Mouse (Mus musculus): ENCODE measurements around the gene Arid2. TPM values are rescaled to one million over a fixed set of nuclear protein-coding genes. Genes with fewer than 3 reads are reported as not detected.

Gene Arid2
- total RNA-seq, 2 experiments from 2014 or later = 43.7 to 46.0 TPM

- DNase-seq (ENCODE audit: low spot score in 2 of 2) = no peak
Observed at GRCm38 (mm10) chr15:96342097-96342496, 54.8 kb downstream of the Arid2 start.

DNA sequence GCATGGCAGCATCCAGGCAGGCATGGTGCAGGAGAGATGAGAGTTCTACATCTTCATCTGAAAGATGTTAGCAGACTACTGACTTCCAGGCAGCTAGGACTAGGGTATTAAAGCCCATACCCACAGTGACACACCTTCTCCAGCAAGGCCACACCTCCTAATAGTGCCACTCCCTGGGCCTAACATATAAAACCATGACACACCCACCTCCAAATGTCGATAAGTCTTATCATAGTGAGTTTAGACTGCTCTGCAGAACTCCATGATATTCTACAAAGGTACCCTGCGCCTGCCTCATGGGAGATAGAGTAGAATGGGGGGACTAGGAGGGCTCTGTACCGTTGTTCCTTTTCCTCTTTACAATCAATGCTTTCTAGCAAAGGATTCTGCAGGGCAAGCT, 55.6 kb downstream of the Arid2 start:
- DNase-seq (ENCODE audit: low spot score in 2 of 2) = no peak

GRCm38 (mm10) chr15:96344591-96345285, 57.4 kb downstream of the Arid2 start:
- no peak for DNase-seq (ENCODE audit: low spot score in 2 of 2)

GRCm38 (mm10) chr15:96345312-96345849, 58.1 kb downstream of the Arid2 start:
- DNase-seq (ENCODE audit: low spot score in 2 of 2) = no peak

DNA sequence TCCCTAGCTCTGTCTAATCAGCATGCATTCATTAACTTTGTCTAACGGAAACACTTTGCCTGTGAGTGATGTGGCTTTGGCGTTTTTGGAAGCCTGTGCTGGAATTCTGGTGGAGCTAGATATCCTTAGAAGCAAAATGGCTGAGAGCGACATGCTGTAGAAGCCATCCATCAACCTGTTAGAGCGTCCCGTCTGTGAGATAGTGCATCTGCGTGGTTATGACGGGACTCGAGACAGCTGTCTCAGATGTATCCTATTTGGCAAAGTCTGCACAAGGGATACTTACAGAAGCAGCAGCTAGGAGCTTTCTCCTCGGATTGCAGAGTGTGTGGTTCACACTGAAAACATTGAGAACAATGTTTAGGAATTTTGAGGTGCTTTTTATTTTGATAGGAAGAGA, 64.1 kb downstream of the Arid2 start:
- no peak for DNase-seq (ENCODE audit: low spot score in 2 of 2)

DNA sequence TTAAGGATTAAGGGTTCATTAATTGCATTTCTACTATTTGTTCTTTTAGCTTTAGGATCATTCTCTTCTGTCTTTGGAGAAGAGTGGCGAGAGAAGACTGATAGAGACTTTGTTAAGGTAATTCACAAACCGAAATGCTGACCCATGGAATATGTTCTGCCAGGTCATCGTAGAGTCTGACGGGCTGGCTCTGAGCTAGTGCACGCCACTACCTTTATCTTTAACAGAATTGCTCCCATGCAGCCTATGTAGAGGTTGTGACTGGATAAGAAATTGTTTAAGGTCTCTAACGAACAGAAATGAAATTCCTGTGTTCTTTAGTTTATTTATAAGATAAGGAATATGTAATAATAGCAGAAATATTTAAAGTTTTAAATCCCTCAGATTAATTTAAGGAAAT, 71.6 kb downstream of the Arid2 start:
- no peak for DNase-seq (ENCODE audit: low spot score in 2 of 2)

DNA sequence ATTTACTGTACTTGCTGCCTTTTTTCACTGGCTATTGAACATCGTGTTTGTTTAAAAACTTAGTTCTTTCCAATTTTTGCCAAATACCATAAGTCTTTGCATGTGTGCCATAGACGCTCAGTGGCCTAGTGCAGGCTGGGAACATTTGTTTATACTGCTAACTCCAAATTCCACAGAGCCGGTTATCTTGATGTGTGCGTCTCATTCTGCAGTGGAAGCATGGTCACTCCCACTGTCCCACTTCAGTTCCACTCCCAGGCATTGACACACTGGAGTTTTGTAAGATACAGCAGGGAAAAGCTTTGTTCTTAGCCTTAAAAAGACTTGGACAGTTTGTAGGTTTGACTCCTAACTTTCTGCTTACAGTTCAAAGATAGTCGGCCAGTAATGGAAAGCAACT, 73.3 kb downstream of the Arid2 start:
- DNase-seq (ENCODE audit: low spot score in 2 of 2) = no peak

DNA sequence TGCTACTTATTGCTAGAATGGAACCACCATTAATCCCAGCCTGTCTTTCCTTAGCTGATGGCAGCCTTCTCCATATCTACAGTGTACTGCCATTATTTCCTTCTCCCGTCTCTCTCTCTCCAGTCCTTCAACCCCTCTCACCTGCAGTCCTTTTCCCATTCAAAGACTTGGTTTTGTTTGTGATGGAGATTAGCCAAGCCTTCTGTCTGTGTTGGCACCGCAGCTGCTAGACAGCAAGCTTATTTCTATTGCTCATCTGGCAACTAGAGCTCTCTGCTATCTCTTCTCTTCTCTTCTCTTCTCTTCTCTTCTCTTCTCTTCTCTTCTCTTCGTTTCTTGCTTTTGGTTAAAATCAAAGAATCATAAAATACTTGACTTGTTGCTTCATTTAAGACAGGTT, 78.0 kb downstream of the Arid2 start:
- no peak for DNase-seq (ENCODE audit: low spot score in 2 of 2)

GRCm38 (mm10) chr15:96366176-96366963, 79.1 kb downstream of the Arid2 start:
- no peak for DNase-seq (ENCODE audit: low spot score in 2 of 2)

- DNase-seq (ENCODE audit: low spot score in 2 of 2) = no peak
Observed at GRCm38 (mm10) chr15:96371311-96371710, 84.0 kb downstream of the Arid2 start.

- no peak for DNase-seq (ENCODE audit: low spot score in 2 of 2)
Observed at GRCm38 (mm10) chr15:96372628-96373027, 85.3 kb downstream of the Arid2 start.

DNA sequence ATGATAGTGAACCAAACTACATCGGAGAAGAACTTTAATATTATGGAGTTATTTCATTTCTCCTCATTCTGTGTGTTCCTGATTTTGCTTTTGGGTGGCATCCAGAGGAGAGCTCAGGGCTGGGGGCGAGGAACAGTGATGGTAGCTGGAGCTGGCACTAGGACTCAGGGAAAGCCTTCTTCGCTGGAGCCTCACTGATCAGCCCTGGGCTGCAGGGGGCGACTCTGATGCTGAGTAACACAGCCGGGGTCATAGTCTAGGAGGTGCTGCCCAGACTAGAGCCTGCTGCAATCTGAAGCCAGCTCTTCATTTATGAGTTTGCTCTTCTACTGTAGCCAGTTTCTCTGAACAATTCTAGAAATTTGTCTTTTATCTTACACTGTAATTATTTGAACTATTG, 85.8 kb downstream of the Arid2 start:
- DNase-seq (ENCODE audit: low spot score in 2 of 2) = no peak

- no peak for DNase-seq (ENCODE audit: low spot score in 2 of 2)
Observed at GRCm38 (mm10) chr15:96376214-96376613, 88.9 kb downstream of the Arid2 start.

DNA sequence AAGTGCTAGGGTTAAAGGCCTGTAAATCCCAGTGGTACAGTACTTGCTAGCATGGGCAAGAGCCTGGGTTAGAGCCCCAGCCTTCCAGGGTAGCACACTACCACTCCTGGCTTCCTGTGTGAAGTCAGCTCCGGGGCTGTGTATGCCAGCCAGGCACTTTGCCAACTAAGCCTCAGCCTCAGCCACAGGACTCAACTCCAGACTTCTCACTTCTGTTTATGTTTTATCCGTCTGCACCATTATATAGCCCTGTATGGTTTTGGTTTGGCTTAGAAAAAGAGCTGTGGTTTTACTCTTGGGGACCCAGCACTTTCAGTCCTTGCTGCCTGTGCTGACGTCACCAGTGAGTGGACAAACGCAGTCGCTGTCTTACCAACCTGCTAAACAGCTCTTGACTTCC, 89.9 kb downstream of the Arid2 start:
- no peak for DNase-seq (ENCODE audit: low spot score in 2 of 2)

GRCm38 (mm10) chr15:96377701-96378100, 90.4 kb downstream of the Arid2 start:
- DNase-seq (ENCODE audit: low spot score in 2 of 2) = no peak

DNA sequence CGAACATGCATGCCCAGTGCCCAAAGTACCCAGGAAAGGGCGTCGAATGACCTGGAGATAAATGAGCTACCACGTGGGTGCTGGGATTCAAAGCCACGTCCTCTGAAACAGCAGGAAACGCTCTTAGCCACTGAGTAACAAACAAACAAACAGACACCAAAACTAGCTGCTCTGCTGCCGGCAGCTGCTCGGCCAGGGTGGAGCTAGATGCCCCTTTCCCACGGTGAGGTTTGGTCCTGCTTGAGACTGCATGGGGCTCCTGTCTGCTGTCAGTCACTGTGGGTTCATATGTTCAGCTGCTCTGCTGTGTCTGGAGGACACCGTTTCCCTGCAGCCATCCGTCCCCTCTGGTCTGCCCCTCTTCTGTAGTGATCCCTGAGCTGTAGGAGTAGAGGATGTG, 94.9 kb downstream of the Arid2 start:
- no peak for DNase-seq (ENCODE audit: low spot score in 2 of 2)

- DNase-seq (ENCODE audit: low spot score in 2 of 2) = no peak
Observed at GRCm38 (mm10) chr15:96388565-96388964, 101.2 kb downstream of the Arid2 start.

- no peak for DNase-seq (ENCODE audit: low spot score in 2 of 2)
Observed at GRCm38 (mm10) chr15:96392878-96393277, 105.6 kb downstream of the Arid2 start.

- DNase-seq (ENCODE audit: low spot score in 2 of 2) = no peak
Observed at GRCm38 (mm10) chr15:96395071-96395470, 107.8 kb downstream of the Arid2 start.

GRCm38 (mm10) chr15:96396641-96397344, 109.5 kb downstream of the Arid2 start:
- DNase-seq (ENCODE audit: low spot score in 2 of 2) = no peak

DNA sequence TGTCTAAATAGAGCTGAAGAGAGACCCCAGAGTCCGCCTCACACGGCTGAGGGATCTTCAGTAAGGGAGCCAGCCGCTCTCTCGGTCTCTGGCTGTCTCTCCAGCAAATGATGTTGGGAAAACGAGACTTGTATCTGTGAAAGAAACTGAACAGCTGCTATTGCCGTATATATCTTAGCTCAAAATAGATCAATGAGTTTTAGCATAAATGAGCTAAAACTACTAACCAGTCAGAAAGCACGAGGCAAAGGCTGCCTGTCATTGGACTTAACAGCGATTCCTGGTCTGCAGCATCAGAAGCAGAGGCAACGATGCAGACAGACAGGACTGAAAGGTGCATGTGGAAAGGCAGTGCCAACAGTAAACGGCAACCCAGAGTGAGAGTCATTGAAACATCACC, 111.0 kb downstream of the Arid2 start:
- no peak for DNase-seq (ENCODE audit: low spot score in 2 of 2)

- DNase-seq (ENCODE audit: low spot score in 2 of 2) = no peak
Observed at GRCm38 (mm10) chr15:96405548-96405947, 118.2 kb downstream of the Arid2 start.

Measured in layer of hippocampus, postnatal 10 days (tissue).